Mouse (Mus musculus) limb, embryonic 14.5 days (tissue): ENCODE measurements around the gene Lnx2. TPM values are rescaled to one million over a fixed set of nuclear protein-coding genes. Genes with fewer than 3 reads are reported as not detected.

ENCODE experiments used
- ATAC-seq: fragments of 200-750 bp; cut with Nextera tagmentation; 2 replicates; pipeline ENCODE4 v1.8.0; 2017; ENCODE audit warnings: low read depth, moderate number of reproducible peaks, moderate TSS enrichment; ENCODE audit not compliant: low FRiP score
- DNase-seq: peaks from one replicate; pipeline ENCODE4 v3.0.0-alpha.2; 2015; ENCODE audit warnings: low spot score
- H3K27ac ChIP-seq: fragments of 300-500 bp; sonication (generic); replicated peaks from 2 replicates; pipeline ENCODE4 v1.5.1; 2014; ENCODE audit warnings: low read depth, mild to moderate bottlenecking, low read length, moderate library complexity, mixed read lengths
- H3K27me3 ChIP-seq: fragments of 300-500 bp; sonication (generic); 2 replicates; pipeline ENCODE4 v1.6.1; 2014; ENCODE audit warnings: low read length, mixed read lengths; ENCODE audit not compliant: control insufficient read depth, insufficient read depth
- H3K36me3 ChIP-seq: fragments of 300-500 bp; sonication (generic); 2 replicates; pipeline ENCODE4 v1.6.1; 2014; ENCODE audit warnings: mild to moderate bottlenecking, low read length, moderate library complexity, mixed read lengths; ENCODE audit not compliant: control insufficient read depth, insufficient read depth
- H3K4me1 ChIP-seq: fragments of 300-500 bp; sonication (generic); 2 replicates; pipeline ENCODE4 v1.6.1; 2014; ENCODE audit warnings: antibody characterized with exemption, low read length, mixed read lengths; ENCODE audit not compliant: control insufficient read depth, insufficient read depth
- H3K4me2 ChIP-seq: fragments of 300-500 bp; sonication (generic); replicated peaks from 2 replicates; pipeline ENCODE4 v1.6.1; 2014; ENCODE audit warnings: low read depth, mild to moderate bottlenecking, low read length, moderate library complexity; ENCODE audit not compliant: severe bottlenecking
- H3K4me3 ChIP-seq: fragments of 300-500 bp; sonication (generic); replicated peaks from 2 replicates; pipeline ENCODE4 v1.5.1; 2014; ENCODE audit warnings: low read length
- H3K9ac ChIP-seq: fragments of 300-500 bp; sonication (generic); 2 replicates; pipeline ENCODE4 v1.6.1; 2014; ENCODE audit warnings: mild to moderate bottlenecking, low read depth, low read length, moderate library complexity; ENCODE audit not compliant: severe bottlenecking
- H3K9me3 ChIP-seq: fragments of 300-500 bp; sonication (generic); 2 replicates; pipeline ENCODE4 v1.6.1; 2016; ENCODE audit warnings: low read length; ENCODE audit not compliant: control insufficient read depth
- POLR2A ChIP-seq: fragments of 200-500 bp; IDR thresholded peaks from 2 replicates; pipeline ENCODE4 v1.8.0; 2012; ENCODE audit warnings: inconsistent platforms, mild to moderate bottlenecking, moderate library complexity, borderline replicate concordance; ENCODE audit not compliant: insufficient read depth, insufficient read length; ENCODE audit errors: extremely low read depth
- WGBS: fragments of 180-500 bp; shearing (Covaris S2); extraction: QIAGEN DNeasy Blood & Tissue Kit; methylation state at CpG from one replicate; pipeline ENCODE4 v1.1.7; 2014; 5-methylcytosine and 5-hydroxymethylcytosine counted together
- polyA plus RNA-seq, 2 experiments: library from polyadenylated mRNA; depleted of rRNA in 1 of 2; stranded (reverse) in 1 of 2; unstranded in 1 of 2; fragments of >200 nt; fragmentation: Nextera tagmentation in 1 of 2; extraction: Ambion mirVana in 1 of 2; gene quantifications; 2 replicates each; pipeline versions ENCODE4 v1.2.1 to v1.2.3; 2012 to 2014

The Lnx2 gene
- polyA plus RNA-seq, 2 experiments = 13.7 TPM

DNA sequence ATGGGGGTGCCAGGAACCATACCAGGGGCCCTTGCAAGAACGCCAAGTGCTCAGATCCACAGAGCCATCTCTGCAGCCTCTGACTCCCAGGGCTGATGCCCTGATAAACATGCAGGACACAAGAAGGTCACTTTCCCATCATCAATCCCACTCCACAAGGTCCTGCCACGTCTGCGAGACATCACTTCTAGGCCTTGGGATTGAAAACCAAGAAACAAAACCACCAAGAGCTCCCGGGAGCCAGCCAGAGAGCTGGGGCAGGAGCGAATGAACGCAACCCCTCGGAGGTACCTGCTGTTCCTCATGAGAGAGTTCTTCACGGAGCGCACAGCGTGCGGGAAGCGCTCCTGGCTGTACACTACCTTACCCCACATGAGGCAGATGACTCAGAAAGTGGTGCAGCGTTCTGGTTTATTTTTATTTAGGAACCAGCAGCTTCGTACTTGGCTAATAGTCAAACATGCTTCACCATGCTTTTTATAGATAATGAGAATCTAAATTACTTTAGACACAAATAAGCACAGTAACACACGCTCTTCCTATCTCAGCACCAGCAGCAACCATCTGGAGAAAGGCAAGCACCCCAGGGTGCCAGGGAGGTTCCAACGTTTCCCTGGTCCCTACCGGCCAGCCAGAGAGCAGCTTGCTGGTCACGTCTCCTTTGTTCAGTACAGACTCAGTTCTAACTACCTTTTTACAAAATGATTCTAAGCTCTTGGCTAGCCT is 53.0 kb downstream of the Lnx2 start:
- no peak overlapping the region for H3K9ac ChIP-seq
- no peaks in the 10 kb centered on the region for H3K9me3 ChIP-seq
- H3K27ac ChIP-seq = no peak overlapping the region
- DNase-seq = no peak
- H3K4me3 ChIP-seq = no peak overlapping the region
- 86% methylated on average over 18 of the region's 18 CpGs for WGBS
- H3K27me3 ChIP-seq = no peaks in the 10 kb centered on the region
- H3K36me3 ChIP-seq = peaks cover 60% of the 10 kb centered on the region
- no peak for TF ChIP-seq POLR2A
- ATAC-seq = no peak
- no peak overlapping the region for H3K4me2 ChIP-seq
- no peaks in the 10 kb centered on the region for H3K4me1 ChIP-seq

DNA sequence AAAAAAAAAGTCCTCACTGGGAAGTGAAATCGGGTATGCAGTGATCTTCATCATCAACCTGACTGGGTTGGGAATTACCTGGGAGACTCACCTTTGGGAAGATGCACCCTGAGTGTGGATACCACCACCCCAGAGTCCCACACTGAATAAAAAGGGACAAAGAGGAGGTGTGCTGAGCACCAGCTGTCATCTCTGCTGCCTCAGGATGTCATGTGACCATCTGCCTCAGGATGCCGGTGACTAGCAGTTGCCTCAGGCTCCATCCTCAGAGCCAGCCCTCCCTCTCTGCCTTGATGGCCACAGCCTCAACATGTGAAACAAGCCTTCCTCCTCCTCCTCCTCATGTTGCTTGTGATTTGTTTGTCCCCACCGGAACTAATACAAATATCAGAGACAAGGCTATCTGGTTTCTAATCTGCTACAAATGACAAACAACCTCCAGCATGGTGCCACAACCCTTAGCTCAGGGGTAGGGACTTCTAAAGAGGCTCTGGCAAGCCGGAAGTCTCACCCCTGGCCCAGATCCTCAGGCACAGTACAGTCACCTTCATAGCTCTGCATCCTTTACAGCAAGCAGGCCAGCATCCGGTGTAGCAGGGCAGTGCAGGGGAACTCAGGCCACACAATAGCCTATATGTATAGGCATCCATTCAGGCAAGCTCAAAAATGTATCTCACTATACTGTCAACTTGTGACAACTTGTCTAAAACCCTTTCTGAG is 54.7 kb downstream of the Lnx2 start:
- DNase-seq (no peak), ATAC-seq (no peak)
- Histone ChIP-seq H3K4me1 (no peaks in the 10 kb centered on the region), H3K4me3 (no peak overlapping the region), H3K36me3 (peaks cover 57% of the 10 kb centered on the region), H3K4me2 (no peak overlapping the region), H3K27me3 (no peaks in the 10 kb centered on the region), H3K9ac (no peak overlapping the region), H3K9me3 (no peaks in the 10 kb centered on the region), H3K27ac (no peak overlapping the region)
- no peak for TF ChIP-seq POLR2A
- 70% methylated on average over 5 of the region's 5 CpGs for WGBS

DNA sequence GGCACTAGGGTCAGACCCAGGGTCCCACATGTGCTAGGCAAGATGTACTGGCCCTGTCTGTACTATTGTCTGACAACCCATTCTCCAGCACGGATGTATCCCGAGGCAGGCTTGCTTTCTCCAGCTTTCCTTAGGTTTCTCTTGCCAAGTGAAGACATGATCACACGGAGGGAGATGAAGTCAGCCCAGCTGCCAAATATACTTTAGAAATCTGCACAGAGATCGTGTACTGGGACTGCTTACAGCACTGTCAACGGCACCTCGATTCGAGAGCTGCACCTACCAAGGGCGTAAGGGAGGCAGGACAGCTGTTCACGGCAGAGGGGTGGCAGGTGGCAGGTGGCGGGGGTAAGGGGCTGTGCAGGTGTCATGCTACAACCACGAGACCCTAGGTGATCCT is 55.8 kb downstream of the Lnx2 start:
- peaks cover 49% of the 10 kb centered on the region for H3K36me3 ChIP-seq
- no peak overlapping the region for H3K4me2 ChIP-seq
- no peak overlapping the region for H3K4me3 ChIP-seq
- H3K27me3 ChIP-seq = no peaks in the 10 kb centered on the region
- no peak for TF ChIP-seq POLR2A
- DNase-seq (no peak), ATAC-seq (no peak)
- no peak overlapping the region for H3K27ac ChIP-seq
- no peaks in the 10 kb centered on the region for H3K9me3 ChIP-seq
- WGBS = 91% methylated on average over 11 of the region's 11 CpGs
- no peak overlapping the region for H3K9ac ChIP-seq
- H3K4me1 ChIP-seq = no peaks in the 10 kb centered on the region

DNA sequence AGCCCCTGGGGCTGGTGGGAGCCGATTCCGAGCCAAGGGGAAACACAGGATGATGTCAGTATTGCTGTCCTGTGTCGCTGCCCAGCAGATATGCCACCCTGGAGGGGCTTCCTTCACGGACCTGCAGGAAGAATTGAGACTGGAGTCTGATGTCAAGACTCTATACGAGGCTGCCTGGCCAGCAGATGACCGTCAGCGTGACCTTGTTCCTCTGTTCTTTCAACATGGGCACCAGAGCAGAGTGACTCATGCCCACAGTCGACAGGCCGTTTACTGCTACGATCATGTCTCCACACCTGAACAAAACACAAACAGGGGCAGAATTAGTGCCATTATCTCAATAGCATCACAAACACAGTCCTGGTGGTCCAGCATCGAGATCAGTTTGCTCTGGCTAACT is 57.6 kb downstream of the Lnx2 start:
- Histone ChIP-seq H3K4me3 (no peak overlapping the region), H3K27me3 (no peaks in the 10 kb centered on the region), H3K36me3 (peaks cover 38% of the 10 kb centered on the region), H3K9me3 (no peaks in the 10 kb centered on the region), H3K9ac (no peak overlapping the region), H3K4me1 (no peaks in the 10 kb centered on the region), H3K27ac (no peak overlapping the region), H3K4me2 (no peak overlapping the region)
- ATAC-seq (no peak), DNase-seq (no peak)
- 91% methylated on average over 11 of the region's 11 CpGs for WGBS
- no peak for TF ChIP-seq POLR2A

DNA sequence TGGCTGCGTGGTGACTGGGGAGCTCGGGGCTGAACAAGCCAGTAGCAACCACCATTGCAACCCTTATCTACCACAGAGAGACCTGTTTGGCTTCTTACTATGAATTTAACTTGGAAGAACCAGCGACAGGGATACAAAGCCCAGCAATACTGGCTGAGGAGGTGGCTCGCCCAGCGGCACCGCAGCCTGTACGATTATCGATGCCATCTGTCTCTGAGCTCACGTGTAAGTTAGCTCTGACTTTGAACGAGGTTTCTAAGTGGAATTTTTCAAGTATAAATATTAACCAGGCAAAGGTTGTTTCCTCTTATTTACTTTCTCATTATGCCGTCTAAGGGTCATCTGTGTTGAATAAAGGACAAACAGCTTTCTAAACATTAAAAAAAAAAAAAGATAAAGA is 58.9 kb downstream of the Lnx2 start:
- Histone ChIP-seq H3K36me3 (peaks cover 26% of the 10 kb centered on the region), H3K4me3 (no peak overlapping the region), H3K9ac (no peak overlapping the region), H3K4me1 (no peaks in the 10 kb centered on the region), H3K4me2 (no peak overlapping the region), H3K9me3 (no peaks in the 10 kb centered on the region), H3K27me3 (no peaks in the 10 kb centered on the region), H3K27ac (no peak overlapping the region)
- 70% methylated on average over 11 of the region's 11 CpGs for WGBS
- no peak for TF ChIP-seq POLR2A
- ATAC-seq (no peak), DNase-seq (no peak)
